ENCODE assay signal across 8 mouse cellular contexts in genomic region chr14:52140577-52141444, GRCm38 (mm10). TPM values are rescaled to one million over a fixed set of nuclear protein-coding genes. Genes with fewer than 3 reads are reported as not detected.
DNase-seq lines count a peak whose midpoint lies in the region; ATAC-seq lines count a peak whose summit lies in the region.

No protein-coding gene starts in this region.

- peak; percentile 72 to 83 for ATAC-seq in hematopoietic stem cell, adult 5-6 weeks (replicated peaks in 1 of 2; ENCODE audit: insufficient read depth in 1 of 2, low FRiP score in 2 of 2, low TSS enrichment in 1 of 2, low read depth in 1 of 2, poor library complexity in 2 of 2, severe bottlenecking in 2 of 2)
- ATAC-seq in monocyte, adult 5-6 weeks (replicated peaks; ENCODE audit: insufficient number of reproducible peaks, low FRiP score, low TSS enrichment, poor library complexity, severe bottlenecking): 0 out of 2 replicates have a peak, but pooled peaks have one; percentile 10

- DNase-seq in embryo, embryonic 11 days: peak; percentile 29
- no peak for DNase-seq in embryo, embryonic 10 days (ENCODE audit: low spot score)
- DNase-seq in B cell, adult 2 months: peak; percentile 46 to 48
- no peak for DNase-seq in ovary, postnatal 36 days (ENCODE audit: low spot score)
- no peak for DNase-seq in left cerebral cortex, adult 18-20 months (ENCODE audit: low spot score in 2 of 2)
- DNase-seq in adrenal gland, postnatal 10 days: no peak

RNA-seq across cellular contexts. Expression of gene Rpgrip1, which starts 30.3 kb away (rescaled TPM):
- 18.8 and 48.5 TPM in 2 replicates for total RNA-seq in hematopoietic stem cell, adult 5-6 weeks (2017)
- total RNA-seq in monocyte, adult 5-6 weeks (2017): 10.6 to 12.6 TPM (median 12.3 TPM) in 3 replicates
- total RNA-seq in left cerebral cortex, adult 18-20 months (2021): 1 to 10 TPM; 1.7 to 1.8 TPM
- 1 to 10 TPM in 1 of 2 experiments, under 1 TPM in 1; 0.42 to 1.3 TPM for total RNA-seq in adrenal gland, postnatal 10 days (2021)

RNA-seq across cellular contexts. Expression of gene Hnrnpc, which starts 37.0 kb away (rescaled TPM):
- total RNA-seq in hematopoietic stem cell, adult 5-6 weeks (2017): 549 and 665 TPM in 2 replicates
- 287 to 397 TPM (median 370 TPM) in 3 replicates for total RNA-seq in monocyte, adult 5-6 weeks (2017)
- total RNA-seq in left cerebral cortex, adult 18-20 months (2021): 100 to 1,000 TPM; 238 to 239 TPM
- 100 to 1,000 TPM; 186 TPM for total RNA-seq in adrenal gland, postnatal 10 days (2021)

RNA-seq across cellular contexts. Expression of gene Supt16, which starts 56.4 kb away (rescaled TPM):
- total RNA-seq in hematopoietic stem cell, adult 5-6 weeks (2017): 191 and 251 TPM in 2 replicates
- 96.8 to 144 TPM (median 108 TPM) in 3 replicates for total RNA-seq in monocyte, adult 5-6 weeks (2017)
- 10 to 100 TPM; 55.8 to 58.4 TPM for total RNA-seq in left cerebral cortex, adult 18-20 months (2021)
- total RNA-seq in adrenal gland, postnatal 10 days (2021): 10 to 100 TPM; 53.1 to 54.0 TPM

Comparison
In these comparisons a context has a peak if more than half of its experiments do, and no peak if none do; other contexts are left out.
1. DNase-seq: peak in embryo, embryonic 11 days (single experiment) and B cell, adult 2 months (2 of 2); none in embryo, embryonic 10 days (single experiment), ovary, postnatal 36 days (single experiment), left cerebral cortex, adult 18-20 months (0 of 2) and adrenal gland, postnatal 10 days (single experiment).